Mouse (Mus musculus) spleen, postnatal 4 days (tissue): ENCODE measurements at regions not wholly inside any gene's neighbourhood (a gene's known extent, or its start where the extent isn't known, plus 50 kb on each side); places are given as distances from the start of the nearest gene placed in this dataset.

Experiments used
- DNase-seq, 2 experiments: peaks; one replicate each; pipeline ENCODE4 v3.0.0; 2022; ENCODE audit warnings: low spot score in 2 of 2

DNA sequence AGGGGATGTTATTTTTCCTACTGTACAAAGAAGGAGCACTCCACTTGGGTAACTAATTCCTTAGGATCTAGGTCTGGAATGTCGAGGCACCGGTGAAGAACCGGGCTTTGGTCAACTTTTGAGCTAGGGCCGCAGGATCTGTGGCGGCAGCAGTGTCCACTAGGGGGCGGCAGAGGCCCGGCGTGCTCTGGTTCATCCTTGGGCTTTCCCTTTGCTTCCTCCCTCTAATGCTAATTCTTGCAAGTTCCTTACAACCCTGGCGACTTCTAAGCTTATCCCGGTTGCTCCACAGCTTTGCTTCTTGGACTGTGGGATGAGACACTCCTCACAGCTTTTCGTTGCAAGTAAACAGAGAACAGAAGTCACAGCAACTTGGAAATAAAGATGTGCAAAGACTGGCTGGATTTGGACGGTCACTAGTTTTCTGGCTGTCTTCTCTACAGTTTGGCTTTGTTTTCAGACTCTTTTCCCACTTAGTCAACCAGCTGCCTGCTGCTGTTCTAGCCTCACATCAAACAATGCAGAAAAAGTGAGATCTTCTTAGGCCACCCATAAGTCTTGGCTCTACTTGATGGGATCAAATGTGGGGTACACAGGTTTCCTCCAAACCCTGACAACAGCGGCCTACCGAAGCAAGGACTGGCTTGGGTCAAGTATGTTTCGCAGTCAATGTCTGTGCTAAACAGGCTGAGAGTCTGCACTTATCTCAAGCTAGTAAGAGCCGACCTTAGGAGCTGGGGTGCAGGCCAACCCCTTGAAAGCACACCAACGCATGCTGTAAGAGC is 51.2 kb upstream of the Tmem72 start:
- peak; percentile 42 to 86 for DNase-seq

- DNase-seq, result peak in 1 of 2 experiments; percentile 60
Measured at GRCm38 (mm10) chr6:116774954-116775675, 58.4 kb upstream of the Tmem72 start.

GRCm38 (mm10) chr6:116786553-116787335 is 70.0 kb upstream of the Tmem72 start:
- DNase-seq, result no peak

DNA sequence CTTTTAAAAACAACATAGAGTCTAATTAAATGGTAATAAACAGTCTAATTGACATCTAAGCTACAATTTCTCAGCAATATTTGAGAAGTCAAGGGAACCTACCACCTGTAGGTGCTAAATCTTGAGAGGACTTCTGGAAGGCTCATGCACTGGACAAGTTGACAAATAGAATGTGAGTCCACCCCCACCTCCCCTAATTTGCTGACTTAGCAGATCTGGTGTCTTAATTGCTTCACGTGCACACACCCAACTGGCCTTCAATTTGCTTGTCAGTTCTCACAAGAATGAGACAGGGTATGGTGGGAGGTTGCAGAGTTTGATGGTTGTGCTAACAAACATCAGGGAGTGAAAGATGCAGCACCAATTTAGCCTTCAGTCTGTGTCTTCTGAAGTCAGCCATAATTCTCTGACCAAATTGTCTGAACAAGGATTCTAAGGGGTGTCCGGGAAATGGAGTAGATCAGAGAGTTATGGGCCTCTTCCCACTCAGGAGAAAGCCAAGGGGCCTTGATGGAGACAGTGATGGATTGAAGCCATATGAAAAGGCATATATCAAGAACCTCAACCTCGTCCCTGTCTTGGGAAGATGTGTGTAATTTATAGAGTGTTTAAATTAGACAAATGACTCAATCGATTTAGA is 76.7 kb upstream of the Tmem72 start:
- no peak for DNase-seq

DNA sequence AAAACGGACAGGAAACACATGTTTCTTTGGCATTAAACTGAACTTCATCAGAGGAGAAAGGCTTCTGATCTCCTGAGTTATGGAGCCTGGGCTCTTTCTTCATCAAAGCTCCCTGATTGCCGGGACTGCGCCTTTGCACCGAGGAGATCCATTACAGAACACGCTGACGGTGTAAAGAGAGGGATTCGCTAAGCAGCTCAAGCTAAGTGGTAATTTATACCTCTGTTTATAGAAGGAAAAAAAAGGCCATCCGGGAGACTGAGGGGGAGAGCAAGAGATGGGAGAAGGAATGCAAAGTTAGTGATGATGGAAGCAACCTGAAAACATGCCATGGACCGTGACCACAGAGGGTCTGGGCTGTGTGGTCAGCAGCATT is 77.2 kb upstream of the Tmem72 start:
- no peak for DNase-seq

DNA sequence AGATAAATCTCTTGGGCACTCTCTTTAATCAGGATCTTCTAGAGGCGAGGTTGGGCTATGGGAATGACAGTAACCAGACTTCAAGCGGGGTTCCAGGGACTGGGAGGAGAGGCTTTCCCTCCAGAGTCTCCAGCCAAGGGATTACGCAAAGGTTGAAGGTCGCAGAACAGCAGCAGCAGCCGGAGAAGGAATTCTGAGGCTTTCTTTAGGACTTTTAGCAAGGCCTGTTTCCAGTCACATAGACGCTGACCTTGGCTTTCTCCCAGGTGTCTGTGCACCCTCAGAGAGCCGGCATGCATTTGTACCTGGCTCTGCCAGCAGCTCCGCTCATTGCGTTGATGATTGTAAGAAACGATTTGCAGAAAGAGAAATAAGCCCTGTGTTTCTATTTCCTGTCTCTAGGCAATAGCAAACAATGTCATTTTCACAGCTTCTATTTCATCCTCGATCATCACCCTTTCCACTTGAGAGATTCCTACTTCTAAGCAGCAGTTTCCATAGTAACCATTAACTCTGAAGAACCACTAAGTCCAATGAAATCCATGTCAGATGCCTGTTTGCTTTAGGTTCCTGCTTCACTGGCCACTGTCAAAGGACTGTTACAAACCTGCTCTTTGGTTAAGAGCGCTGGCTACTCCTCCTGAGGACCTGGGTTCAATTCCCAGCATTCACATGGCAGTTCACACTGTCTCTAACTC is 104.7 kb upstream of the Tmem72 start:
- no peak for DNase-seq

- no peak for DNase-seq
Measured at GRCm38 (mm10) chr6:116822605-116823004, 105.9 kb upstream of the Tmem72 start.

GRCm38 (mm10) chr6:116825628-116826027 is 108.9 kb upstream of the Tmem72 start:
- no peak for DNase-seq

DNA sequence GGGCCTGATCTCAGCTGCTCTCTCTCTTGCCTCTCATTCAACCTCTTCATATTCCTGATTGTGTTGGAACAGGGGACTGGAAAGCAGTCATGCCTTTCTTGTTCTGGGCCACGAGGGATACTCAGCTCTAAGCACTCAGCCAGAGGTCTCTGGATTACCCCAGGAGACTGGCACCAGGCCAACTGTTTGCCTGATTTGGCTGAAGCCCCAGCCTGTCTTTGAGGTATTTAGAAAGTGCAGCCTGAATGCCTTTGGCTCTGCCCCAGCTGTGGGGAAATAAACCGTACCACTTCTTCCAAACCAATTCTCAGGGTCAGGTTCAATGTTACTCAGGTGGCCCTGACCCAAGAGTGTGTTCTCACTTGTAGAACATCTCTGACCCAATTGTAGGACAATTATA is 112.6 kb upstream of the Tmem72 start:
- no peak for DNase-seq

DNA sequence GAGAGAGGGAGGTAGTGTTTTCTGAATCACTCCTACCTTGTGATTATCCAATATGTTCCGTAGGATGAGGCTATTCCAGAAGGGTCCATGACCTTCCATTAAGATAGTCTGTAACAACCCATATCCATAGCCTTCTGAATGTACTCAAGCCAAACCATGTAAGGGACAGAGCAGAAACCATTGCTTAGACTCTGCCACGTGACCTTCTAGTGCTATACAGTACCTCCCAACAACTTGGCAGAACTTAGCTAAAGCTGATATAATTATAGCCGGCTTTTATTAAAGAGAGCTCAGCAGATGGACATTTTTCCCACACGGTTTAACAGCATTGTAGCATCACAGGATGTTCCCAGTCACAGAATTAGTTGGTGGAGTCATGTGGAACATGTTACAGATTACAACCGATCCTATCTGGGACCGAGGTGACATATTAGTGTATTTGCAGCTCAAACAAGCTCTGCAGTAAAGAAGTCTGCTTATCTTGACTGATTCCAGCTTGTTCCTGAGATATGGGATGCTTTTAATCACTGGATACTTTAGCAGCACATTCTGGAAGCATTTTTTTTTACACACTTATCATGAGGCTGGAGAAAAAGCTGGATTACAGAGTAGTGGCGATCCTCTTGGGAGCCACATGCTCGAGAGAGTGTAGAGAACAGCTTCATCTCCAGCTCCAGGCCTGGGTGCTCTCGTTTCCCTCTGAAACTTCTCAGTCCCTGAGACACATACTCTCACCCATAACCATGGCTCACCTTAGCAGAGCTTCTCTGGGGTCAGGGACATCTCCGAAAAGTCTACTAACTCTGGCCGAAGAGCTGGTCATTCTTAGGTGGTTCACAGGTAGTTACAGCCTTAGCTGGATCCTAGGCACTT is 129.5 kb upstream of the Tmem72 start:
- no peak for DNase-seq

DNA sequence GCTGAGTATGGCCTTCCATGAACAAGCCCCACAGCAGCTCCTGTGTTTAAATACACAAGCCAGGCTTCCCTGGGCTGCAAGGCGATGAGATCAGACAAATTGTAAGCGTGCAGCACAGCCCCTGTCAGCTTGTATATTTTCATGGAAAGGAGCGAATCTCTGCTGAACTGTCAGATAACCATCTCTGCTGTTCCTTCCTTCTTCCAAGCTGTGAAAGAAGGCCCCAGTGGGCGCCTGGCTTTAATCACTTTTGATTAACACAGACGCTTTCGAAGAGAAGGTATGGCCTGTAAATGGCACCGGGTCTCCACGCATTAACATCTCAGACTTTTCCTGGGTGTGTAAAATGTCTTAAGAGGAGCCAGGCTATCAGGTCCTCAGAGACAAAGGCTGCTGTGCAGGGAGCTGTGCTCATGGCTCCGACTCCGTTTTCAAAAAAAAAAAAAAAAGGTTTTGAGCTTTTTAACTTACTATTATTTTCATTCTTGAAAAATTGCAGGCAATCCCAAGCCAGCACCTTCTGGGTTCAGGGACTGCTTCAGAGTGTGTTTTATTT is 131.9 kb upstream of the Tmem72 start:
- DNase-seq, result peak in 1 of 2 experiments; percentile 3

- no peak for DNase-seq
Measured at GRCm38 (mm10) chr6:116854029-116854428, 137.3 kb upstream of the Tmem72 start.

DNA sequence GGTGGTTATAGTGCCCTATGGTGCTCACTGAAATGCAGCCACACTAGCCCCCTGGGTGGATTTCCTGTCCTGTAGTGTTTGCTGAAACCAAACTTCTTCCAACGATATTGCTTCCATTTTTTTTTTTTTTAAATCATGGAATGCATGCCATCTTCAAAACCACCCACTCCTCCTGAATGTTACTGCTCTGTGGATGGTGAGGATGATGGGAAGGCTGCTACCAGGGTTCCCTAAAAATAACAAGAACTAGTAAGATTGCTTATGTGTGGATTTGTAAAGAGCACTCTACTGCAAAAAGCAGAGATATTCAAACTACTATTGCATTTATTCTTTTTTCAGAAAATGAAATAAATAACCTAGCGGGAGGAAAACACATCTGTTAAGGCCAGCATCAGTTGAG is 139.4 kb upstream of the Tmem72 start:
- no peak for DNase-seq

DNA sequence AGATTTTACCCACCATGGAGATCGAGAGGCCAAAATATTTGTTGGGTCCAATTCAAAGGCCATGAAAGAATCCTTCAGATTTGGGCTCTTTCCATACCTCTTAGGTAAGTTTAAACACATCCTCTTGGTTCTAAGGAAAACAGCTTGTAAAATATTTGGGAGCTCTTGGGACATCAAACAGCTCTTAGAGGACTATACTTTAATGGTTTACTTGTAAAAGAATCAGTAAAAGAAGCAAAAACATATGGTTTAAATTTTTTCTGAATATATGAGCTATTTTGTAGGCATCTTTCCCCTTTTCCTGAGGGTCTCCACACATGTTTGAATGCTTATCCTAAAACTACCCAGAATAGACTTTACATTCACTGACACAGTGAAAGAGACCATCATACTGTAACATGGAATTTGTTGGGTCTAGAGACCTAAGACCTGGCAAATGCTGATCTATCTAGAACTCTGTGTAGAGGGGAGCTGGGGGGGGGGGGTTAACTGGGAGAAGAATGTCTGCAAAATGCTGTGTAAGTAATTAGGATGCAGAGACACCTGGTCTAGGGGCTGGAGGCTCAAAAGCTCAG is 140.3 kb upstream of the Tmem72 start:
- DNase-seq, result no peak

DNA sequence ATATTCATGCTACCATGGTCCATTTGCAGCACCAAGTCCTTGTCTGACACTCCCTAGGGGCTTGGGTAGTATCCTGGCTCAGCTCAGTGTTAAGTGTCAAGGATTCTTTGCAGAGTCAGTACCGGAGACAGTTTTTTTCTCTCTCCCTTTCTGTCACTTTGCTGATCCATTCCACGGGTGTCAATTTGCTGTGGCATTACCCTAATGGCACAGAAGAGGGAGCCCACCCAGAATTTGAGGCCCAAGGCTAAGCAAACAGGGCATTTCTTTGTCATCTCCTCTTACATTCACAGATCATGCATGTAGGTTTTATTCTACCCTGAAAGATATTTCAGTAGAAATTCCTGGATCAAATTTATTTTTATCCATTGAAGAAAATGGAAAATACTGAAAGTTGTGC is 146.4 kb upstream of the Tmem72 start:
- DNase-seq, result no peak

- no peak for DNase-seq
Measured at GRCm38 (mm10) chr6:116863626-116864025, 146.9 kb upstream of the Tmem72 start.

- DNase-seq, result no peak
Measured at GRCm38 (mm10) chr6:116893299-116893698, 176.6 kb upstream of the Tmem72 start.

DNA sequence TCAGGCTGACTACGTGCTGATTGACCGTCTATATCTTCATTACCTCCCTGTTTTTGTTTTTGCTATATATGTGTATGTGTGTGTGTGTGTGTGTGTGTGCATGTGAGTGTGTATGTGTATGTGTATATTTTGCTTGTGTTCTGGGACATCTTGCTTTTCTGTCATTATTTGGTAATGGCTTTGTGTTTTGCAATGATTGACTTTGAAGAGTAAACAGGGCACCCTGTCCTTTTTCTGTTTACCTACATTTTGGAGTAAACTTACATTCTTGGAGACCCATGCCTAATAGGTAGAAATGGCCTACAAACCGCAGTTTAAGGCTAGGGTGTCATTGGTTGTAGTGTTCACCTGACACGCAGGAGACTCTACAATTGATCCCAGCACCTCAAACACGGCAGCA is 177.5 kb upstream of the Tmem72 start:
- no peak for DNase-seq

DNA sequence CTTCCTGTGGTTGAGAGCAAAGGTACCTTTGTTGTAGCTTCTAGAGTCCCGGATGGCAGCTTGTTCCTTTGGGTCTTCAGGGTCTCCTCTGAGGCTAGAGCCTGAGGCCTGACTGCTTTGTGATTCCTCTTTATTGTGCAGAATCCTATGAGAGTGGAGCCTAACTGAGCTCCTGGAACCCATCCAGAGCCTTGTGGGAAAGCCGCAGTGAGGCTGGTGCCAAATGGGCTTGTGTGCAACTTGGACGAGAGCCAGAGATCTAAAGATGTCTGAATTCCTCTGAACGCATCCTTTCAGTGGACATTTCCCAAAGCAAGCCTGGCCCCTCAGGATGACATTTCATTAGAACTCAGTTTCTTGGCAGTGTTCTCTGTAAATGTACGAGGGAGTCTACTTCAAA is 178.4 kb upstream of the Tmem72 start:
- peak in 1 of 2 experiments; percentile 15 for DNase-seq

- no peak for DNase-seq
Measured at GRCm38 (mm10) chr6:116896132-116896630, 179.5 kb upstream of the Tmem72 start.
